Mouse (Mus musculus): ENCODE results near the gene Szrd1. TPM values are rescaled to one million over a fixed set of nuclear protein-coding genes. Genes with fewer than 3 reads are reported as not detected.

The Szrd1 gene
- total RNA-seq, 2 experiments from 2014 or later = 44.4 to 59.1 TPM

DNA sequence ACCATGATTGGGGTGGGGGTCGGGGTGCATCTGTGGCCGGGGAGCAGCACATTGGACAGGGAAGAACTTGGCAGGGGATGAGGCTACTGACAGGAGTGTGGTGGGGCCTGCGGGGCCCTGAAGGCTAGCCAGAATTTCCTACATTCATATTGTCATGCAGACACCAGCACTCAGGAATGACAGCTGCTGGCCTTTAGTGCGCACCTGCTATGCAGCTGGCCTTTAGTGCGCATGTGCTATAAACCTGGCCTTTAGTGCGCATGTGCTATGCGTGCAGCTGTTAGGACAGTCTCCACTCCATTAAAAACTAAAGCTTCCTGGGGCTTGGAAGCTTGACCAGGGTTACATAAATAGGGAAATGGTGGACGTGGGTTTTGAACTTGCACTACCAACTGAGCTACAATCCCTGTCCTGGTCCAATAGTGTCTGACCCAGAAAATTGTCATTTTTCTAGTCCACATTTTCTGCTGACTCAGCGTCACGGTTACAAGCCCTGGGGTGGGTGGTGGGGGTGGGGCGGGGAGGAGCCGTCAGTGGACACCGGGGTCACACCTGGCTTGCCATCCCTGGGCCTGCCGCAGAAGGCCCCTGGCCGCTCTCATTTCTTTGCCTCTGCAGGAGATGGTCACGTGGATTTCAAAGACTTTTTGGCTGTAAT, 32.9 kb downstream of the Szrd1 start:
- H3K4me3 ChIP-seq = no peak overlapping the region
- H3K27ac ChIP-seq = no peak overlapping the region
- TF ChIP-seq CTCF (IDR thresholded peaks at IDR 0.05) = no peak
- DNase-seq (ENCODE audit: extremely low spot score in 1 of 2, low spot score in 2 of 2) = no peak
- intact Hi-C loops (cut with DNase I) = no loop called here

DNA sequence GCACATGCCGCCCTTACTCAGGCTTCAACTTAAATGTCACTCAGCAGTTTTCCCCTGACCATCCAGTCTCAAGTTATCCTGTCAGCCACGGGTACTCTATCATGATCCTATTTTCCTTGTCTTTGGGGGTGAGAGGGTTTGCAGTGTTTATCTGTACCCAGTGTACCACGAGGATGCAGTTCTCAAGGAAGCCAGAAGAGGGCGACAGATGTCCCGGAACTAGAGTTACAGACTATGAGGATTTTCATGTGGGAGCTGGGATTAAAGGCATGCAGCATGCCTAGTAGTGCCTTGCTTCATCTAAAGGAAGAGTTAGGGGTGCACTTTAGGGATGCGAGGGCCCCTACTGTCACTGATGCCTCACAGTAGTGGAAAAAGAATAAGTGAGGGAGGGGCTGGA, 37.7 kb downstream of the Szrd1 start:
- intact Hi-C loops (cut with DNase I) = no loop called here
- Histone ChIP-seq H3K4me3 (no peak overlapping the region), H3K27ac (no peak overlapping the region)
- TF ChIP-seq CTCF (IDR thresholded peaks at IDR 0.05) = peak; percentile 44
- no peak for DNase-seq (ENCODE audit: extremely low spot score in 1 of 2, low spot score in 2 of 2)

- no peak overlapping the region for H3K27ac ChIP-seq
- TF ChIP-seq CTCF (IDR thresholded peaks at IDR 0.05) = no peak
Observed at GRCm38 (mm10) chr4:141101291-141101690, 38.3 kb downstream of the Szrd1 start.

GRCm38 (mm10) chr4:141099956-141100355, 39.6 kb downstream of the Szrd1 start:
- DNase-seq (ENCODE audit: extremely low spot score in 1 of 2, low spot score in 2 of 2) = no peak
- Histone ChIP-seq H3K27ac (no peak overlapping the region), H3K4me3 (no peak overlapping the region)
- TF ChIP-seq CTCF (IDR thresholded peaks at IDR 0.05) = no peak
- intact Hi-C loops (cut with DNase I) = no loop called here

More at GRCm38 (mm10) chr4:141101291-141101690, 38.3 kb downstream of the Szrd1 start:
- intact Hi-C loops (cut with DNase I) = no loop called here
- no peak for DNase-seq (ENCODE audit: extremely low spot score in 1 of 2, low spot score in 2 of 2)
- H3K4me3 ChIP-seq = no peak overlapping the region

DNA sequence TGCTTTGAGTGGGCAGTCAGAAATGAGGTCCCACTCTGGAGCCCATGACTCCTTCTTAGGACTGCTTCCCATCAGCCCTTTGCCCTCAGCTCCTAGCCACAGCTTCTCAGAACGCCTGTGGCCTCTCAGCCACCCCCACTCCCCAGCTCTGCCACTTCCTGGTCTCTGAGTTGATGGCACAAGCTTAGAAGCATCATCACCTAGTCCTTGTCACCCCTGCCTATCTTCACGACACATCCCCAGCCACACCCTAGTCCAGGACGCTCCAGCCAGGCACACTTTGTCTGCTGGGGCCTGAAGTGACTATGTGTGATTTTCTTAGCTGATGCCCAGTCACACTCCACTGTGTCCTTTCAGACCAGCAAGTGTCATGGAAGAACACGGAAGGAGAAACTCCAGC, 40.6 kb downstream of the Szrd1 start:
- TF ChIP-seq CTCF (IDR thresholded peaks at IDR 0.05) = no peak
- no peak overlapping the region for H3K27ac ChIP-seq
- intact Hi-C loops (cut with DNase I) = no loop called here
- no peak overlapping the region for H3K4me3 ChIP-seq
- DNase-seq (ENCODE audit: extremely low spot score in 1 of 2, low spot score in 2 of 2) = no peak

GRCm38 (mm10) chr4:141096710-141097109, 42.9 kb downstream of the Szrd1 start:
- Histone ChIP-seq H3K4me3 (no peak overlapping the region), H3K27ac (no peak overlapping the region)
- no peak for TF ChIP-seq CTCF (IDR thresholded peaks at IDR 0.05)
- DNase-seq (ENCODE audit: extremely low spot score in 1 of 2, low spot score in 2 of 2) = no peak
- intact Hi-C loops (cut with DNase I) = no loop called here

GRCm38 (mm10) chr4:141095016-141095415, 44.6 kb downstream of the Szrd1 start:
- no peak for DNase-seq (ENCODE audit: extremely low spot score in 1 of 2, low spot score in 2 of 2)
- TF ChIP-seq CTCF (IDR thresholded peaks at IDR 0.05) = no peak
- no peak overlapping the region for H3K27ac ChIP-seq
- H3K4me3 ChIP-seq = no peak overlapping the region
- intact Hi-C loops (cut with DNase I) = no loop called here

GRCm38 (mm10) chr4:141088714-141089113, 50.9 kb downstream of the Szrd1 start:
- Histone ChIP-seq H3K4me3 (no peak overlapping the region), H3K27ac (no peak overlapping the region)
- no peak; the same call in 1 of the 2 replicates for TF ChIP-seq CTCF (IDR thresholded peaks at IDR 0.05)
- DNase-seq (ENCODE audit: extremely low spot score in 1 of 2, low spot score in 2 of 2) = peak in 1 of 2 experiments; percentile 45
- intact Hi-C loops (cut with DNase I) = no loop called here

GRCm38 (mm10) chr4:141088033-141088432, 51.5 kb downstream of the Szrd1 start, which contains the start of gene Spata21:
Gene Spata21 (plus strand): TSS chr4:141088333.
- no peak for TF ChIP-seq CTCF (IDR thresholded peaks at IDR 0.05)
- DNase-seq (ENCODE audit: extremely low spot score in 1 of 2, low spot score in 2 of 2) = no peak

DNA sequence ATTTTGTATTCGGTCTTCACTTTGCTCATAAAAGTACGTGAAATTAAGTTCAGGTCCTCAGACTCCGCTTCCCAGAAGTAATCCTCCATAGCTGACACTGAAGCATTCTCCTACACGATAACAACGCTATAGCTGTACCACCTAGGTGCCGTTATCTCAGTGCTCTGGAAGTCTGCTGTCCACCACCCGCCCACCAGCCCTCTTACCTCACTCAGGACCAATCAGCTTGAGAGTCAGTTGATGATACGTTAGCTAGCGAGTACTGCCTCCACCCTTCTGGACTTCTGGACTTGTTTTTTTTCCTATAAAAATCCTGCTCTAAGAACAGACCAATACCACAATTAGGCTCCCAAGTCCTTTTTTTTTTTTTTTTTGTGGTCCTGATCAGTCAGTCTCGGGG, 52.7 kb downstream of the Szrd1 start:
- no peak overlapping the region for H3K4me3 ChIP-seq
- intact Hi-C loops (cut with DNase I) = no loop called here
- no peak overlapping the region for H3K27ac ChIP-seq
- DNase-seq (ENCODE audit: extremely low spot score in 1 of 2, low spot score in 2 of 2) = no peak
- TF ChIP-seq CTCF (IDR thresholded peaks at IDR 0.05) = no peak

More at GRCm38 (mm10) chr4:141088033-141088432, 51.5 kb downstream of the Szrd1 start, which contains the start of gene Spata21:
- intact Hi-C loops (cut with DNase I) = no loop called here
- no peak within 1 kb of the TSS for H3K4me3 ChIP-seq
- no peak within 1 kb of the TSS for H3K27ac ChIP-seq

DNA sequence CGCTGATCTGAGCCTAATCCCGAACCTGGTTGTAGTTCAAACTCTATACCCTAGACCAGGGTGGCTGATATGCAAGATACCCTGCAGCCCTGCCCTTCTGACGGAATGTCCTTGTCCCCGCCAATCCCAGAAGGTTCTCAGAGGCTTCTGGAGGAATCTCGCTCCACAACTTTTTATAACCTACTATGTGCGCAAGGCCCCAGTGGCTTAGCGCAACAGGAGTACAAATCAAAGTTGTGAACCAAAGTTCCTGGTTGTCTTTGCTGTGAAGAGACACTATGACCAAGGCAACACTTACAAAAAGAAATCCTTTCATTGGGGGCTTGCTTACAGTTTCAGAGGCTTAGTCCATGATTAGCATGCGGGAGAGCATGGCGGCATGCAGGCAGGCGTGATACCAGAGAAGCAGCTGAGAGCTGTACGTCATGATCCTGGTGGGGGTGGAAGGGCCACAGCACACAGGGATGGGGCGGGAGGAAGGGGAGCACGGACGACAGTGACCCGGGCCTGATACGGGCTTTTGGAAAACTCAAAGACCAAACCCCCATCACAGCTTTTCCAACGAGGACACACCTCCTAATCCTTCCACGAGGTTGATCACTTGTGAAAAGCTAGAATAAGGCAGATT, 61.0 kb downstream of the Szrd1 start:
- H3K27ac ChIP-seq = no peak overlapping the region
- no peak for TF ChIP-seq CTCF (IDR thresholded peaks at IDR 0.05)
- intact Hi-C loops (cut with DNase I) = no loop called here
- no peak overlapping the region for H3K4me3 ChIP-seq
- no peak for DNase-seq (ENCODE audit: extremely low spot score in 1 of 2, low spot score in 2 of 2)

- intact Hi-C loops (cut with DNase I) = no loop called here
Observed at GRCm38 (mm10) chr4:141077681-141078509, 61.7 kb downstream of the Szrd1 start, which contains the start of gene Necap2. Gene Necap2 (minus strand): TSS chr4:141078357.

More at GRCm38 (mm10) chr4:141077681-141078509, 61.7 kb downstream of the Szrd1 start, which contains the start of gene Necap2:
- DNase-seq (ENCODE audit: extremely low spot score in 1 of 2, low spot score in 2 of 2) = peak; percentile 94
- Histone ChIP-seq H3K27ac (peak within 1 kb of the TSS; percentile 93), H3K4me3 (peak within 1 kb of the TSS; percentile 95)
- peak; percentile 98 for TF ChIP-seq CTCF (IDR thresholded peaks at IDR 0.05)

Measured in left cerebral cortex, adult 2 months (tissue).